Mouse (Mus musculus) kidney, postnatal 0 days (tissue): ENCODE results near the gene Ttyh2. TPM values are rescaled to one million over a fixed set of nuclear protein-coding genes. Genes with fewer than 3 reads are reported as not detected.

Experiments used
- ATAC-seq: fragments of 200-750 bp; cut with Nextera tagmentation; replicated peaks from 2 replicates; pipeline ENCODE4 v1.8.0; 2017; ENCODE audit warnings: low read depth, moderate number of reproducible peaks, moderate TSS enrichment, moderate library complexity; ENCODE audit not compliant: low FRiP score
- DNase-seq: peaks from one replicate; pipeline ENCODE4 v3.0.0-alpha.2; 2016; ENCODE audit warnings: low spot score
- H3K27ac ChIP-seq: fragments of 300-500 bp; sonication (generic); 2 replicates; pipeline ENCODE4 v1.5.1; 2014; ENCODE audit warnings: mild to moderate bottlenecking
- H3K27me3 ChIP-seq: fragments of 300-500 bp; sonication (generic); 2 replicates; pipeline ENCODE4 v1.6.1; 2014; ENCODE audit warnings: low read length, mixed read lengths; ENCODE audit not compliant: insufficient read depth
- H3K36me3 ChIP-seq: fragments of 300-500 bp; sonication (generic); 2 replicates; pipeline ENCODE4 v1.6.1; 2014; ENCODE audit warnings: low read length, mixed read lengths; ENCODE audit not compliant: insufficient read depth
- H3K4me1 ChIP-seq: fragments of 300-500 bp; sonication (generic); replicated peaks from 2 replicates; pipeline ENCODE4 v1.6.1; 2014; ENCODE audit warnings: antibody characterized with exemption, low read length, mixed read lengths; ENCODE audit not compliant: insufficient read depth
- H3K4me2 ChIP-seq: fragments of 300-500 bp; sonication (generic); 2 replicates; pipeline ENCODE4 v1.6.1; 2014; ENCODE audit warnings: mild to moderate bottlenecking, low read length, moderate library complexity, mixed read lengths
- H3K4me3 ChIP-seq: fragments of 300-500 bp; sonication (generic); replicated peaks from 2 replicates; pipeline ENCODE4 v1.5.1; 2014; ENCODE audit warnings: low read depth, low read length
- H3K9ac ChIP-seq: fragments of 300-500 bp; sonication (generic); 2 replicates; pipeline ENCODE4 v1.6.1; 2014; ENCODE audit warnings: low read depth, low read length
- H3K9me3 ChIP-seq: fragments of 300-500 bp; sonication (generic); replicated peaks from 2 replicates; pipeline ENCODE4 v1.6.1; 2016; ENCODE audit warnings: low read length, inconsistent platforms, mixed read lengths
- CTCF ChIP-seq: IDR thresholded peaks from 2 replicates; pipeline ENCODE4 v1.5.1; 2016; ENCODE audit warnings: antibody characterized with exemption, low read depth, mild to moderate bottlenecking, moderate library complexity
- WGBS: fragments of 180-500 bp; shearing (Covaris S2); extraction: QIAGEN DNeasy Blood & Tissue Kit; methylation state at CpG from one replicate; pipeline ENCODE4 v1.1.7; 2014; 5-methylcytosine and 5-hydroxymethylcytosine counted together
- polyA plus RNA-seq: library from polyadenylated mRNA; unstranded; fragments of >200 nt; fragmentation: Nextera tagmentation; extraction: Ambion mirVana; gene quantifications from 2 replicates; pipeline ENCODE4 v1.2.1, GENCODE M21; 2015

Gene Ttyh2
- polyA plus RNA-seq, 1 experiment from 2014 or later, result 22.6 TPM

DNA sequence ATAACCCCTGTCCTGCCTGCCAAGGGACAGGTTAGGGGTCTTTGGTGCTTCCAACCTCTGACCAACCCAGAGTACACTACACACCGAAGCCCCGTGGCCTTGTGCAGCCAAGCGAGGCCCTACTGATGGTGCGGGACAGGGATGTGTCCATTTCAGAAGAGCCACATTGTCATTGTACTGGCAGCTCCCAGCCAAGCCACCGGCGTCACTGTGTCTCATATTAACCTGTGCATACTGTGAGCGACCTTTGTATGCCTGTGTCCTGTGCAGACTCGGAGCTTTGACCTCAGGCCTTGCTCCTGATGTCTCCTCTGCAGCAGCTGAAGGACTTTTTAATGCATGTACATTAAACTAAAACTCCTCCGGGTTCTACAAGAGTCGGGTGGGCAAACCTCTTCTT lies 45.3 kb downstream of the Ttyh2 start:
- no peaks in the 10 kb centered on the region for H3K27me3 ChIP-seq

DNA sequence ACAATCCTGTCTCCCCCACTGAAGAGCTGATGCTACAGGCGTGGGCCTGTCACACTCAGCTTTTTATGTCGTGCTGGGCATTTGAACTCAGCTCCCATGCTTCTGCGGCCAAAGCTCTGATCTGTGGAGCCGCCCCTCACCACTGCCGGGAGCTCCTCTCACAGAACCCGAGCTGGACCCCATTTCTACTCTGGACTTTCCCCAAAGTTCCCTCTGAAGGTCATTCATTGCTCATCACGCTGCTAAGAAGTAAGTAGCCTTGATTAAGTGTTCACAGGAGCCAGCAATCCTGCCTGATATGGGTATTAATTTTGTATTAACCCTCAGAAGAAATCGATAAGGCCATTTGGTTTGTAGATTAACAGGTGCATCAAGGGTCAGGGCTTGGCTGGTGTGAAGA lies 47.2 kb downstream of the Ttyh2 start:
- no peak overlapping the region for H3K4me2 ChIP-seq
- no peak overlapping the region for H3K4me3 ChIP-seq
- no peaks in the 10 kb centered on the region for H3K4me1 ChIP-seq
- ATAC-seq, result no peak
- no peaks in the 10 kb centered on the region for H3K27me3 ChIP-seq
- DNase-seq, result no peak
- no peaks in the 10 kb centered on the region for H3K36me3 ChIP-seq
- WGBS, result 78% methylated on average over 8 of the region's 8 CpGs
- H3K27ac ChIP-seq, result no peak overlapping the region
- H3K9ac ChIP-seq, result no peak overlapping the region
- no peaks in the 10 kb centered on the region for H3K9me3 ChIP-seq
- TF ChIP-seq CTCF, result no peak

More for the DNA sequence above, 45.3 kb downstream of the Ttyh2 start:
- Histone ChIP-seq H3K4me3 (no peak overlapping the region), H3K4me1 (no peaks in the 10 kb centered on the region), H3K4me2 (no peak overlapping the region), H3K27ac (no peak overlapping the region), H3K9ac (no peak overlapping the region), H3K36me3 (no peaks in the 10 kb centered on the region), H3K9me3 (no peaks in the 10 kb centered on the region)
- DNase-seq (no peak), ATAC-seq (no peak)
- TF ChIP-seq CTCF, result no peak
- 57% methylated on average over 10 of the region's 10 CpGs for WGBS

DNA sequence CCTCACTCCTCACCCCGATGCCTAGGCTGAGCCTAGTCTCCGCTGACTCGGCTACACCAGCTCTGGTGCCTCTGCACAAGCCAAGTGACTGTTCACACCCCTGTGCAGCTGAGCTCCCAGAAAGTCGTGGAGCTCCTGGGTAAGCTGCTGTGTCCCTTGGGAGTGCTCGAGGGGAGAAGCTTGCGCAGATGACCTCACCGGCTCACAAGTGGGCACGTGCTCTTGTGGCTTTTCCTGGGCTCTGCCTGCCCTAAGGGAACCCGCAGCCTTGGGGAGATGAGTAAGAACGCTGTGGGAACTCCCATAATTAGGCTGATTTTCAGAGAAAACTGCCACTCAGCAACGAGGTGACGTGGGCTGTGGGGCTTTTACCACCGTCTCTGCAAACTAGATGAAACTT lies 47.8 kb downstream of the Ttyh2 start:
- no peaks in the 10 kb centered on the region for H3K36me3 ChIP-seq
- 0 out of 2 replicates have a peak, but pooled peaks cover 4% of the 10 kb centered on the region for H3K4me1 ChIP-seq
- DNase-seq (no peak), ATAC-seq (no peak)
- no peak overlapping the region for H3K9ac ChIP-seq
- no peaks in the 10 kb centered on the region for H3K9me3 ChIP-seq
- no peaks in the 10 kb centered on the region for H3K27me3 ChIP-seq
- no peak overlapping the region for H3K4me2 ChIP-seq
- 70% methylated on average over 13 of the region's 13 CpGs for WGBS
- H3K4me3 ChIP-seq, result no peak overlapping the region
- no peak for TF ChIP-seq CTCF
- H3K27ac ChIP-seq, result no peak overlapping the region

DNA sequence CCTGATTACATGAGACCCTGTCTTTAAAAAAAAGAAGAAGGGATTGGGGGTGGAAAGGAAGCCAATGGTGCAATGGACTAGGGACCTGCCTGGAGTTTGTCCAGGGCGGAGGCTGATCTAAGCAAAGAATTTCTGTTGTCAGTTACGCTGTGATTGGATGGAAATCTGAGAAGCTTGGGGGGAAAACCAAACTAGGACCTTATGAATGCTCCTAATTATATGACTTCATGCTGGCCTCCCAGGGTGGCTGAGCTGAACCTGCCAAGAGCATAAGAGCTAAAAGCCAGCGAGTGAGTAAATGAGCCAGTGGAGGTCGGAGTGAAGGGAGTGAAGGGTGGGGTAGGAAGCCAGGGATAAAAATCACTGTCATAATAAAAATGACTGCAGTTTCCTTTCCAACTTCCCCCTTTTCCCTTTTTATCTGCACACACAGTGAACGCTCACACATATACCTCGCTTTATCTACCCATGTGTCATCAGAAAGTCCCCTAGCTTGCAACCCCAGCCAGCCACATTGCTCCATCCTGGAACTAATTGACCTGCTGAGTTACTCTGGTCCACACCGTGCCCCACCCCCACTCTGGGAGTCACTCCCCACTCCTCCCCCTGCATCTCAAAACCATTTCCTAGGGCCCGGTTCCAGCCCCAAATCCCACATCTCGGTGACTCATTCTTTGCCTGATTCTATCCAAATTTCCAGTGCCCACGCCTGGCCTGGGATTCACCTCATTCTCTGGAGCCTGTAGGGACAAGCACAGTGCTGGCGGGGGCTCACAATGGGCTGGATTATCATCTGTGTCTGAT lies 49.8 kb downstream of the Ttyh2 start:
- WGBS, result 47% methylated on average over 11 of the region's 11 CpGs
- no peak overlapping the region for H3K27ac ChIP-seq
- H3K9ac ChIP-seq, result no peak overlapping the region
- H3K27me3 ChIP-seq, result no peaks in the 10 kb centered on the region
- no peak for ATAC-seq
- H3K9me3 ChIP-seq, result no peaks in the 10 kb centered on the region
- 0 out of 2 replicates have a peak, but pooled peaks cover 4% of the 10 kb centered on the region for H3K4me1 ChIP-seq
- no peak overlapping the region for H3K4me3 ChIP-seq
- peak; percentile 47 for DNase-seq
- no peaks in the 10 kb centered on the region for H3K36me3 ChIP-seq
- TF ChIP-seq CTCF, result no peak
- no peak overlapping the region for H3K4me2 ChIP-seq

DNA sequence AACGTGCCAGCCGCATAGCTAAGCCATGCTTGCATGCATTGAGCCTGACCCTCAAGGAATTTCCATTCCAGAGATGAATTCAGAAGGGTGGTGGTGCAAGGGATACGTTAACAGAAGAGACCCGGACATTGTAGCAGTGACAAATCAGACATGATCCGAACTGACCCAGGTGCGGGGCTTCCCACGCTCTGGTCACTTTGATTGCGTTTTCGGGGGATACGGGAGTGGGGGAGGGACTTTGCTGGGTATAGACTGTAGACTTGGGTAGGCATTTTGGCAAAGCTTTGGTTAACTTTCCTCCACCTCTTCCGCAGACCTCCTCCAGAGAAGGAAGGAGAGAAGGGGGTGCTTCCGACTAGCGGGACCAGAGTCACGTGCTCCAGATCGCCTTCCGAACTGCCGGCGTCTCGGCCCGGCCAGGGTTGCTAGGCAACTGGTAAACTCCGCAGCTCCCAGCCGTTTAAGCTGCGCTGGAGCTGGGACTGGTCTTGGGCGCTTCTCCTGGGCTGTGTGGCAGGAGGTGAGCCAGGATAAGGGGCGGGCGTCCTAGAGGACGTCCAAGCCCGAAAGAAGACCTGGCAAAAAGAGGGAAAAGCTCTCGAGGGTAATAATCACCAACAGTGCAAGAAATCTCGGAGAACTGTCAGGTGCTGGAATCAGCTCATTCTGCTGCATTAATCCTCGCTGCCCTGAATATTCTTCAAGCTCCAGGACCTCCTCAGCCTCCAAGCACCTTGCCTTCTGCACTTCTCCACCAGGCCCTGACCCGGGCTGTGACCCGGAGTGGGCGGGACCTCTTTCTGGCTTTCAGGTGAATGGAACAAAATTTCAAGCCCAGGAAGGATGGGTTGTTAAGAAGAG lies 52.0 kb downstream of the Ttyh2 start, which contains the start of gene Dnaic2:
Dnaic2 (plus strand) TSS at position 444 of the 861 bp plus-strand sequence.
- Histone ChIP-seq H3K4me2 (peak within 1 kb of the TSS; percentile 50), H3K27ac (no peak within 1 kb of the TSS), H3K9me3 (no peaks in the 10 kb centered on the region), H3K9ac (0 out of 2 replicates have a peak within 1 kb of the TSS, but pooled peaks have one; percentile 13), H3K27me3 (no peaks in the 10 kb centered on the region), H3K36me3 (no peaks in the 10 kb centered on the region), H3K4me3 (peak within 1 kb of the TSS; percentile 22; the same call in 1 of the 2 replicates), H3K4me1 (0 out of 2 replicates have a peak, but pooled peaks cover 4% of the 10 kb centered on the region)
- TF ChIP-seq CTCF, result no peak
- WGBS, result 9% methylated on average over 34 of the region's 34 CpGs
- DNase-seq (peak; percentile 88), ATAC-seq (peak; percentile 78; the same call in 1 of the 2 replicates)

DNA sequence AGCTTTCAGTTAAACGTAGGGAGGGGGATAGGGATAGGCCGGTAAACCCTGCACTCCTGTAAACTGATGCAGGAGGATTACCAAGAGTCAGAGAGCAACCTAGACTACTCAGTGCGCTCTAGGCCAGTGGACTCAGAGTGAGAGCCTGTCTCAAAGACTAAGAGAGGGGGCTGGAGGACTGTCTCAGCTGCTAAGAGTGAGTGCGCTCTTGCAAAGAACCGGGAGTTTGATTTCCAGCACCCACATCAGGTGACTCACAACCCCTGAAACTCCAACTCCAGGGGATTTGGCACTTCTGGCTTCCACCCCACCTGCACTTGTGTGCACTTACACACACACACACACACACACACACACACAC lies 52.6 kb downstream of the Ttyh2 start:
- DNase-seq, result no peak
- Histone ChIP-seq H3K27ac (no peak overlapping the region), H3K4me1 (0 out of 2 replicates have a peak, but pooled peaks cover 4% of the 10 kb centered on the region), H3K4me3 (no peak overlapping the region), H3K36me3 (no peaks in the 10 kb centered on the region), H3K4me2 (peak overlapping the region; percentile 50), H3K27me3 (no peaks in the 10 kb centered on the region), H3K9me3 (no peaks in the 10 kb centered on the region), H3K9ac (0 out of 2 replicates have a peak overlapping the region, but pooled peaks have one; percentile 13)
- TF ChIP-seq CTCF, result no peak
- no peak for ATAC-seq
- 31% methylated on average over 5 of the region's 5 CpGs for WGBS
